Mouse (Mus musculus): Measurements from ENCODE around the gene Gm2663. TPM values are rescaled to one million over a fixed set of nuclear protein-coding genes. Genes with fewer than 3 reads are reported as not detected.

The Gm2663 gene
- total and polyA plus RNA-seq, 3 experiments, result not detected

Other genes starting within 250 kb of the Gm2663 start
- not detected in 2 replicates for gene Moxd2, start 112.0 kb downstream of the Gm2663 start, total RNA-seq (2012; rRNA removed)
- gene Moxd2, start 112.0 kb downstream of the Gm2663 start, total RNA-seq (2014; rRNA removed), result not detected in 2 replicates
- gene Moxd2, start 112.0 kb downstream of the Gm2663 start, polyA plus RNA-seq (2012; ENCODE audit: insufficient read length, low read depth), result not detected in 2 replicates
- not detected in 2 replicates for gene Prss58, start 99.1 kb downstream of the Gm2663 start, total RNA-seq (2012; rRNA removed)
- not detected in 2 replicates for gene Prss58, start 99.1 kb downstream of the Gm2663 start, total RNA-seq (2014; rRNA removed)
- not detected in 2 replicates for gene Prss58, start 99.1 kb downstream of the Gm2663 start, polyA plus RNA-seq (2012; ENCODE audit: insufficient read length, low read depth)
- gene 1700074P13Rik, start 58.9 kb downstream of the Gm2663 start, total RNA-seq (2012; rRNA removed), result not detected in 2 replicates
- gene 1700074P13Rik, start 58.9 kb downstream of the Gm2663 start, total RNA-seq (2014; rRNA removed), result not detected in 2 replicates
- gene 1700074P13Rik, start 58.9 kb downstream of the Gm2663 start, polyA plus RNA-seq (2012; ENCODE audit: insufficient read length, low read depth), result not detected in 2 replicates
- not detected in 2 replicates for gene Gm4744, start 47.6 kb downstream of the Gm2663 start, total RNA-seq (2012; rRNA removed)
- gene Gm4744, start 47.6 kb downstream of the Gm2663 start, total RNA-seq (2014; rRNA removed), result not detected in 2 replicates
- not detected in 2 replicates for gene Gm4744, start 47.6 kb downstream of the Gm2663 start, polyA plus RNA-seq (2012; ENCODE audit: insufficient read length, low read depth)
- gene 1810009J06Rik, start 34.7 kb downstream of the Gm2663 start, total RNA-seq (2012; rRNA removed), result not detected in 2 replicates
- not detected in 2 replicates for gene 1810009J06Rik, start 34.7 kb downstream of the Gm2663 start, total RNA-seq (2014; rRNA removed)
- gene 1810009J06Rik, start 34.7 kb downstream of the Gm2663 start, polyA plus RNA-seq (2012; ENCODE audit: insufficient read length, low read depth), result not detected in 2 replicates
- gene 2210010C04Rik, start 36.0 kb upstream of the Gm2663 start, total RNA-seq (2012; rRNA removed), result not detected in 2 replicates
- not detected in 2 replicates for gene 2210010C04Rik, start 36.0 kb upstream of the Gm2663 start, total RNA-seq (2014; rRNA removed)
- gene 2210010C04Rik, start 36.0 kb upstream of the Gm2663 start, polyA plus RNA-seq (2012; ENCODE audit: insufficient read length, low read depth), result not detected in 2 replicates

Measured in CH12.LX (cell line).